Mouse (Mus musculus): ENCODE data around the gene Olfr432. TPM values are rescaled to one million over a fixed set of nuclear protein-coding genes. Genes with fewer than 3 reads are reported as not detected.

Gene Olfr432
- total and polyA plus RNA-seq, 3 experiments = not detected

DNA sequence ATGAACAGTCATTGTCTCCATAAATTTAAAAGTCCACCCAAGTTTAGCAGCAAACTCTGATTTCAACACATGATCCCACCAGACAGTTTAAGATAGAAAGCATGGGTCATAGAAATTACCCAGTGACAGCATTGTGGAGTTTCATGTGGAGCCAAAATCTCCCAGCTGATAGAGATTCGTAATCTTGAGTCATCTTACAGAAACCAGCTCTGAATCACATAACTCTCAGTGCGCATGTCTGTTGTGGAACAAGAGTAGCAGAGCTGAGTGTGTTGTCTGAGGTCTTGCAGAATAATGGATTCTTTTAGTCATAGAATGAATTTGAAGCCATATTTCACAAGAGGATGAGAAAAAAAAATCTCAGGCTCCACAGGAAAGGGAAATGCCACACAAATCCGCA is 4.0 kb downstream of the Olfr432 start:
- Histone ChIP-seq H3K9ac (ENCODE audit: control insufficient read depth, low read depth, low read length, poor library complexity, severe bottlenecking) (no peak overlapping the region), H3K27me3 (ENCODE audit: control insufficient read depth in 1 of 2, insufficient read depth in 2 of 2, low read length in 2 of 2) (no peaks in the 10 kb centered on the region), H3K36me3 (ENCODE audit: control insufficient read depth in 1 of 2, insufficient read depth in 2 of 2, low read length in 2 of 2) (no peaks in the 10 kb centered on the region), H3K79me2 (ENCODE audit: control insufficient read depth, insufficient read depth, low read length, poor library complexity) (no peaks in the 10 kb centered on the region), H3K4me3 (ENCODE audit: control insufficient read depth in 1 of 2, insufficient read depth in 1 of 2, low read depth in 2 of 2, low read length in 2 of 2) (no peak overlapping the region), H3K27ac (ENCODE audit: control insufficient read depth, low read depth, low read length) (no peak overlapping the region), H3K9me3 (replicated peaks; ENCODE audit: insufficient read depth, low read length) (no peaks in the 10 kb centered on the region), H3K4me1 (ENCODE audit: control insufficient read depth in 1 of 2, insufficient read depth in 2 of 2, low read length in 2 of 2) (no peaks in the 10 kb centered on the region)
- TF ChIP-seq MAX (IDR thresholded peaks at IDR 0.05; ENCODE audit: low read length) (no peak), RAD21 (IDR thresholded peaks at IDR 0.05; ENCODE audit: low read depth, low read length) (no peak), ZNF384 (IDR thresholded peaks at IDR 0.05; ENCODE audit: low read depth, low read length) (no peak), RCOR1 (IDR thresholded peaks at IDR 0.05; ENCODE audit: low read depth, low read length) (no peak)
- no peak for DNase-seq (ENCODE audit: low read depth, low spot score)

DNA sequence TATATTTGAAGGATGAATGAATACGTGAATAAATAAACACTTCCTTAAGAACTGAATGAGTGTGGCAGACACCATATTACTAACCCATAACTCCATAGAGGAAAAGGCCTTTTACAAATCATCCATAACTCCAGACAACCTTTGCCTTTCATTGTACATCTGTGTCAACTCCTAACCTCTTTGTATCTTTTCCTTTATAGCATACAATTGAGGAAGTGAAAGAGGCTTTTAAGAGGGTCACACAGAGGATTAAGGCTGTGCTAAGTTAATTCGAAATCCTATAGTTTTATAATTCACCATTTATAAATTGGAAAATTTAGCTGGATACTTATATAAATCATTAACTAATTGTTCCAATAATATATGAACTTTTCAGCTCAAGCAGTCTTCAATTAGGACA is 6.2 kb downstream of the Olfr432 start:
- Histone ChIP-seq H3K79me2 (ENCODE audit: control insufficient read depth, insufficient read depth, low read length, poor library complexity) (no peaks in the 10 kb centered on the region), H3K36me3 (ENCODE audit: control insufficient read depth in 1 of 2, insufficient read depth in 2 of 2, low read length in 2 of 2) (no peaks in the 10 kb centered on the region), H3K9ac (ENCODE audit: control insufficient read depth, low read depth, low read length, poor library complexity, severe bottlenecking) (no peak overlapping the region), H3K9me3 (replicated peaks; ENCODE audit: insufficient read depth, low read length) (no peaks in the 10 kb centered on the region), H3K27me3 (ENCODE audit: control insufficient read depth in 1 of 2, insufficient read depth in 2 of 2, low read length in 2 of 2) (no peaks in the 10 kb centered on the region), H3K4me3 (ENCODE audit: control insufficient read depth in 1 of 2, insufficient read depth in 1 of 2, low read depth in 2 of 2, low read length in 2 of 2) (no peak overlapping the region), H3K4me1 (ENCODE audit: control insufficient read depth in 1 of 2, insufficient read depth in 2 of 2, low read length in 2 of 2) (no peaks in the 10 kb centered on the region), H3K27ac (ENCODE audit: control insufficient read depth, low read depth, low read length) (no peak overlapping the region)
- TF ChIP-seq RCOR1 (IDR thresholded peaks at IDR 0.05; ENCODE audit: low read depth, low read length) (no peak), SMC3 (IDR thresholded peaks at IDR 0.05; ENCODE audit: low read depth, low read length) (no peak), ELF1 (IDR thresholded peaks at IDR 0.05; ENCODE audit: low read depth, low read length) (no peak), POLR2AphosphoS2 (IDR thresholded peaks at IDR 0.05; ENCODE audit: low read length) (no peak), ZNF384 (IDR thresholded peaks at IDR 0.05; ENCODE audit: low read depth, low read length) (no peak), ZKSCAN1 (IDR thresholded peaks at IDR 0.05; ENCODE audit: low read depth, low read length) (no peak), SIN3A (IDR thresholded peaks at IDR 0.05; ENCODE audit: low read length) (no peak), MYC (IDR thresholded peaks at IDR 0.05; ENCODE audit: low read depth, low read length) (no peak), POLR2AphosphoS5 (IDR thresholded peaks at IDR 0.05; ENCODE audit: borderline replicate concordance, low read depth, low read length) (no peak), USF1 (IDR thresholded peaks at IDR 0.05; ENCODE audit: low read depth, low read length) (no peak), NRF1 (IDR thresholded peaks at IDR 0.05; ENCODE audit: insufficient read depth, low read depth, low read length, poor library complexity, severe bottlenecking) (no peak), MYB (IDR thresholded peaks at IDR 0.05; ENCODE audit: low read depth, low read length) (no peak), GATA1 (IDR thresholded peaks at IDR 0.05; ENCODE audit: low read depth, low read length) (no peak), HCFC1 (IDR thresholded peaks at IDR 0.05; ENCODE audit: low read depth, low read length) (no peak), USF2 (IDR thresholded peaks at IDR 0.05; ENCODE audit: borderline replicate concordance in 1 of 2, insufficient read depth in 1 of 2, low read depth in 1 of 2, low read length in 2 of 2) (no peak)
- no peak for DNase-seq (ENCODE audit: low read depth, low spot score)

Data from MEL (cell line).